Mouse (Mus musculus): ENCODE measurements around the gene Cd52.

The Cd52 gene

GRCm38 (mm10) chr4:134119042-134119441, 24.2 kb upstream of the Cd52 start:
- DNase-seq (ENCODE audit: low read depth), result no peak

GRCm38 (mm10) chr4:134118126-134118800, 23.4 kb upstream of the Cd52 start:
- no peak for DNase-seq (ENCODE audit: low read depth)

- no peak for DNase-seq (ENCODE audit: low read depth)
These were observed 22.1 kb upstream of the Cd52 start for GRCm38 (mm10) chr4:134117012-134117411.

GRCm38 (mm10) chr4:134116501-134116900, 21.6 kb upstream of the Cd52 start:
- no peak for DNase-seq (ENCODE audit: low read depth)

- no peak for DNase-seq (ENCODE audit: low read depth)
These were observed 20.6 kb upstream of the Cd52 start for GRCm38 (mm10) chr4:134115215-134116144.

GRCm38 (mm10) chr4:134114038-134114437, 19.2 kb upstream of the Cd52 start:
- DNase-seq (ENCODE audit: low read depth), result no peak

- DNase-seq (ENCODE audit: low read depth), result no peak
These were observed 18.6 kb upstream of the Cd52 start for GRCm38 (mm10) chr4:134113356-134113994.

GRCm38 (mm10) chr4:134112403-134112802, 17.5 kb upstream of the Cd52 start:
- no peak for DNase-seq (ENCODE audit: low read depth)

GRCm38 (mm10) chr4:134110653-134111052, 15.8 kb upstream of the Cd52 start:
- DNase-seq (ENCODE audit: low read depth), result no peak

GRCm38 (mm10) chr4:134108196-134108595, 13.3 kb upstream of the Cd52 start:
- no peak for DNase-seq (ENCODE audit: low read depth)

GRCm38 (mm10) chr4:134107730-134108129, 12.8 kb upstream of the Cd52 start:
- no peak for DNase-seq (ENCODE audit: low read depth)

- no peak for DNase-seq (ENCODE audit: low read depth)
These were observed 11.2 kb upstream of the Cd52 start for GRCm38 (mm10) chr4:134106105-134106504.

- DNase-seq (ENCODE audit: low read depth), result no peak
These were observed 7.8 kb upstream of the Cd52 start for GRCm38 (mm10) chr4:134102742-134103119.

GRCm38 (mm10) chr4:134101979-134102741, 7.3 kb upstream of the Cd52 start, which contains the start of gene Ubxn11:
Gene Ubxn11, plus strand, starts transcription at chr4:134102570.
- DNase-seq (ENCODE audit: low read depth), result peak; percentile 73

GRCm38 (mm10) chr4:134100245-134100644, 5.4 kb upstream of the Cd52 start:
- no peak for DNase-seq (ENCODE audit: low read depth)

GRCm38 (mm10) chr4:134098628-134099027, 3.7 kb upstream of the Cd52 start:
- DNase-seq (ENCODE audit: low read depth), result no peak

GRCm38 (mm10) chr4:134097015-134097608, 2.2 kb upstream of the Cd52 start:
- DNase-seq (ENCODE audit: low read depth), result no peak

GRCm38 (mm10) chr4:134096120-134096519, 1.2 kb upstream of the Cd52 start:
- DNase-seq (ENCODE audit: low read depth), result no peak

GRCm38 (mm10) chr4:134094004-134094564, 798 bp downstream of the Cd52 start:
- no peak for DNase-seq (ENCODE audit: low read depth)

GRCm38 (mm10) chr4:134092382-134093288, 2.2 kb downstream of the Cd52 start:
- DNase-seq (ENCODE audit: low read depth), result peak; percentile 56
